Mouse (Mus musculus) myocyte (in vitro differentiated cells): ENCODE results near the gene Mrpl54.

Experiments used
- CEBPB ChIP-seq: IDR thresholded peaks from 2 replicates; pipeline ENCODE4 v1.6.1; 2011; ENCODE audit warnings: mild to moderate bottlenecking, moderate library complexity; ENCODE audit not compliant: poor library complexity, insufficient read depth, severe bottlenecking
- E2F4 ChIP-seq: IDR thresholded peaks from one replicate; pipeline ENCODE4 v1.6.1; 2011; ENCODE audit warnings: mild to moderate bottlenecking, control low read depth, moderate library complexity; ENCODE audit not compliant: insufficient read depth
- MAX ChIP-seq: IDR thresholded peaks from one replicate; pipeline ENCODE4 v1.6.1; 2011; ENCODE audit warnings: low read depth, mild to moderate bottlenecking, control low read depth
- MYOD1 ChIP-seq, 3 experiments: IDR thresholded peaks; one replicate each; pipeline ENCODE4 v1.6.1; 2011; ENCODE audit warnings: control low read depth in 2 of 3, low read depth in 2 of 3, mild to moderate bottlenecking in 2 of 3, moderate library complexity in 1 of 3; ENCODE audit not compliant: insufficient read length in 2 of 3, control insufficient read depth in 1 of 3
- MYOG ChIP-seq, 3 experiments: IDR thresholded peaks; one replicate each; pipeline ENCODE4 v1.6.1; 2011; ENCODE audit warnings: control low read depth in 2 of 3, low read depth in 2 of 3, mild to moderate bottlenecking in 2 of 3; ENCODE audit not compliant: insufficient read length in 2 of 3, control insufficient read depth in 1 of 3, insufficient read depth in 1 of 3
- POLR2A ChIP-seq: IDR thresholded peaks from one replicate; pipeline ENCODE4 v1.6.1; 2011; ENCODE audit warnings: low read depth, mild to moderate bottlenecking, control low read depth, moderate library complexity; ENCODE audit not compliant: insufficient read length
- POLR2AphosphoS2 ChIP-seq: IDR thresholded peaks from one replicate; pipeline ENCODE4 v1.6.1; 2011; ENCODE audit warnings: low read depth, control low read depth; ENCODE audit not compliant: insufficient read length
- REST ChIP-seq: IDR thresholded peaks from one replicate; pipeline ENCODE4 v1.6.1; 2011; ENCODE audit warnings: mild to moderate bottlenecking, control low read depth, moderate library complexity; ENCODE audit not compliant: insufficient read depth, insufficient read length
- SRF ChIP-seq: IDR thresholded peaks from one replicate; pipeline ENCODE4 v1.6.1; 2011; ENCODE audit warnings: low read depth; ENCODE audit not compliant: control insufficient read depth, insufficient read length
- TCF12 ChIP-seq: IDR thresholded peaks from one replicate; pipeline ENCODE4 v1.6.1; 2011; ENCODE audit warnings: mild to moderate bottlenecking, control low read depth; ENCODE audit not compliant: poor library complexity, insufficient read depth, severe bottlenecking
- USF1 ChIP-seq: IDR thresholded peaks from one replicate; pipeline ENCODE4 v1.6.1; 2011; ENCODE audit warnings: low read depth, mild to moderate bottlenecking, control low read depth, moderate library complexity

GRCm38 (mm10) chr10:81268643-81269412 is 2.1 kb upstream of the Mrpl54 start:
- no peak for TF ChIP-seq POLR2A
- no peak for TF ChIP-seq E2F4
- no peak for TF ChIP-seq POLR2AphosphoS2
- no peak for TF ChIP-seq MYOD1 (IDR thresholded peaks at IDR 0.05; ENCODE audit: control insufficient read depth in 1 of 3, insufficient read length in 2 of 3, low read depth in 2 of 3)
- TF ChIP-seq MAX: no peak
- TF ChIP-seq TCF12: no peak
- no peak for TF ChIP-seq USF1
- TF ChIP-seq REST: no peak
- TF ChIP-seq MYOG (IDR thresholded peaks at IDR 0.05; ENCODE audit: control insufficient read depth in 1 of 3, insufficient read depth in 1 of 3, insufficient read length in 2 of 3, low read depth in 2 of 3): no peak
- TF ChIP-seq CEBPB: no peak
- TF ChIP-seq SRF: no peak
